9 mouse cellular contexts compared by ENCODE assay signal in the genomic region with DNA sequence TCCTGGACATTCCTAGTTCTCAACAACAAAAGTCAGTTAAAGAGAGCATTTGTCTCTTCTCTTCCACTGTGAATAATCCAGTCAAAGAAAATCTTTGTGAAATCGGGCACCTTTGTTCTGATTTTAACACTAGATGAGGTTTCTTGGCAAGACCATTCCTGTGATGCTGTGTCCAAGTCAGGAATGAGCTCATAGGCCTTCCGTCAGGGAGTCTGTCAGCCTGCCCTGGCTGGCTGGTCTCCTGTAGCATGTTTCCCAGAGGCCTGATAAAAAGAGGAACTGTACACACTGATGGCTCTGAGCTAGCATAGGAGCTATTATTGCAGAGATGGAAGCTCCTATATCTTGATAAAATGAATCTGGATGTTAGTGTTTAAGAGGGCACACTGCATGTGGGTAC. TPM values are rescaled to one million over a fixed set of nuclear protein-coding genes. Genes with fewer than 3 reads are reported as not detected.
DNase-seq lines count a peak whose midpoint lies in the region.
"Had no signal": no experiment of that assay in that cellular context is flagged by ENCODE, and none has a peak within 500 bp of the region (broad histone marks: within the 10 kb centered on the region; RNA-seq: fewer than 3 reads in every experiment).

No protein-coding gene starts in this region.

- intact Hi-C loops in heart, postnatal 25 days (cut with DNase I), result no loop called here

- DNase-seq in heart, adult 18-20 months, result peak; percentile 41 to 53
- no peak for DNase-seq in heart, postnatal 25 days (ENCODE audit: low spot score)
- peak; percentile 91 for DNase-seq in adipocyte (ENCODE audit: low spot score)
- peak; percentile 57 for DNase-seq in cerebellum, adult 9-11 months
- DNase-seq in heart, postnatal 4 days, result peak; percentile 19
- no peak for DNase-seq in urinary bladder, adult 18-20 months (ENCODE audit: low spot score in 2 of 2)
- DNase-seq in left cerebral cortex, adult 18-20 months (ENCODE audit: low spot score in 2 of 2), result no peak
- DNase-seq: thymus, postnatal 14 days had no signal

RNA-seq across cellular contexts. Expression of gene Dpt, which starts 17.8 kb away (rescaled TPM):
- 10 to 100 TPM; 86.1 to 90.5 TPM for total RNA-seq in heart, adult 18-20 months (2021)
- total RNA-seq in heart, postnatal 25 days (2021), result 100 to 1,000 TPM; 116 to 125 TPM
- 100 to 1,000 TPM; 164 to 204 TPM for total RNA-seq in heart, postnatal 4 days (2021)
- total RNA-seq in left cerebral cortex, adult 18-20 months (2021), result not detected
- total RNA-seq: ES-E14 had no signal

Comparison
In these comparisons a context has a peak if more than half of its experiments do, and no peak if none do; other contexts are left out.
1. DNase-seq: peak in heart, adult 18-20 months (2 of 2), adipocyte (single experiment), cerebellum, adult 9-11 months (single experiment) and heart, postnatal 4 days (single experiment); none in heart, postnatal 25 days (single experiment), urinary bladder, adult 18-20 months (0 of 2) and left cerebral cortex, adult 18-20 months (0 of 2).
2. RNA of gene Dpt, which starts 17.8 kb away (total RNA-seq): 164 to 204 TPM in heart, postnatal 4 days, 116 to 125 TPM in heart, postnatal 25 days and 86.1 to 90.5 TPM in heart, adult 18-20 months; not detected in left cerebral cortex, adult 18-20 months; every median in the first group is over 10 times any median in the second.